In the genomic region with DNA sequence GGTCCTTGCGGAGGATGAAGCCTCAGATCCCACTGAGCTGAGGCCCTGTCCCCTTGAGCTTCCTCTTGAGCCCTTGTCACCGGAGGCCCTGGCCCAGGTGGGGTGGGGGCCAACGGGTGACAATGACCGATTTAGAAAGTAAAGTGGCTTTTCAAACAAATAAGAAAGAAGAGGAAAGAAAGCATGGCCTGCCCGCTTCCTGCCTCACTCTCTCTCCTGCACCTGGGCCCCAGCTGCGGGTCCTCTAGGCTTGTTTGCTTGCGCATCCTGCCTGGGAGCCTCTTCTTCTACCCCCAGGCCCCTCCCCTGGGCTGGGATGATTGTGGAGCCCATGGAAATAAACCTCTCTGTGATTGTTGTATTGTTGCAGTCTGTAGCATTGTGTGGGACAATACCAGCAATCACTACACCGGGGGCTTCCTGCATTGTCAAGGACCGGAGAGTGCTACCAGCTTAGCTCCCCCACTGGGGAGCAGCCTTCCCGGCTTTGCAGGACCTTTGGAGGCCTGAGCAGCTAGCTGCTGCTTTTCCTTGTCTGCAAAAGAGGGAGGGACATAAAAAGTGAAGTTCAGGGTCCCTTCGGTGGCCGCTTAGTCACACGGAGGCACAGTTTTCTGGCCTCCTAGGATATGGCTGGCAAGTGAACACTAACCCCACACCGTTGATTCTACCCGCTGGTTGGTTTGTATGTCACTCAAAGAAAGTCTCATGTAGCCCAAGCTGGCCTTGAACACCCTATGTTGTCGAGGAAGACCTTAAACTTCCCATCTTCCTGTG, we compare ENCODE assay signal across 9 mouse cellular contexts. TPM values are rescaled to one million over a fixed set of nuclear protein-coding genes. Genes with fewer than 3 reads are reported as not detected.
DNase-seq lines count a peak whose midpoint lies in the region; ATAC-seq and TF ChIP-seq lines count a peak whose summit lies in the region.
"Had no signal": no experiment of that assay in that cellular context is flagged by ENCODE, and none has a peak within 500 bp of the region (broad histone marks: within the 10 kb centered on the region; RNA-seq: fewer than 3 reads in every experiment).

No protein-coding gene starts in this region.

- no peak overlapping the region for H3K4me3 ChIP-seq in kidney, embryonic 14.5 days (ENCODE audit: low read length)
- H3K4me3 ChIP-seq in E14TG2a.4 (replicated peaks; ENCODE audit: low read length) = 0 out of 2 replicates have a peak overlapping the region, but pooled peaks have one; percentile 32
- no peak overlapping the region for H3K4me3 ChIP-seq in embryonic facial prominence, embryonic 12.5 days
- H3K4me3 ChIP-seq: left cerebral cortex, adult 2 months had no signal

- no peak for TF ChIP-seq CTCF in E14TG2a.4 (conservative IDR thresholded peaks at IDR 0.05; ENCODE audit: low read length)

- peaks cover 9% of the 10 kb centered on the region for H3K4me1 ChIP-seq in kidney, embryonic 14.5 days (ENCODE audit: control insufficient read depth, insufficient read depth, low read length)
- peaks cover 35% of the 10 kb centered on the region for H3K4me1 ChIP-seq in E14TG2a.4 (replicated peaks; ENCODE audit: low read depth, low read length)
- H3K4me1 ChIP-seq in embryonic facial prominence, embryonic 12.5 days = peaks cover 8% of the 10 kb centered on the region; the same call in 1 of the 2 replicates

- DNase-seq in kidney, postnatal 36 days = no peak
- peak; percentile 44 to 45 for DNase-seq in spleen, postnatal 14 days (ENCODE audit: low spot score in 2 of 2)
- DNase-seq in left cerebral cortex, adult 9 months (ENCODE audit: low spot score in 2 of 2) = no peak
- DNase-seq in frontal cortex, postnatal 25 days (ENCODE audit: low spot score in 2 of 2) = no peak
- no peak for DNase-seq in urinary bladder, postnatal 36 days (ENCODE audit: low spot score in 2 of 2)

- peak; percentile 14; the same call in 1 of the 2 replicates for ATAC-seq in kidney, embryonic 14.5 days (ENCODE audit: low FRiP score, low TSS enrichment)
- ATAC-seq in embryonic facial prominence, embryonic 12.5 days (ENCODE audit: insufficient number of reproducible peaks, insufficient read depth, low FRiP score, low TSS enrichment) = no peak

- H3K27ac ChIP-seq in kidney, embryonic 14.5 days (ENCODE audit: low read depth, low read length) = no peak overlapping the region
- H3K27ac ChIP-seq in embryonic facial prominence, embryonic 12.5 days = peak overlapping the region; percentile 20; the same call in 1 of the 2 replicates
- H3K27ac ChIP-seq: left cerebral cortex, adult 2 months had no signal

- H3K27me3 ChIP-seq in kidney, embryonic 14.5 days (ENCODE audit: control insufficient read depth, insufficient read depth, low read length) = no peaks in the 10 kb centered on the region
- H3K27me3 ChIP-seq in E14TG2a.4 (ENCODE audit: insufficient read depth, low read length) = peaks cover 36% of the 10 kb centered on the region
- H3K27me3 ChIP-seq in embryonic facial prominence, embryonic 12.5 days = no peaks in the 10 kb centered on the region

- H3K4me2 ChIP-seq in kidney, embryonic 14.5 days (replicated peaks; ENCODE audit: low read depth, low read length) = no peak overlapping the region
- H3K4me2 ChIP-seq in embryonic facial prominence, embryonic 12.5 days (replicated peaks) = no peak overlapping the region

- H3K9me3 ChIP-seq in kidney, embryonic 14.5 days (ENCODE audit: control insufficient read depth, low read length) = peaks cover 7% of the 10 kb centered on the region; the same call in 1 of the 2 replicates
- no peaks in the 10 kb centered on the region for H3K9me3 ChIP-seq in E14TG2a.4 (ENCODE audit: low read length)
- H3K9me3 ChIP-seq in embryonic facial prominence, embryonic 12.5 days = 0 out of 2 replicates have a peak, but pooled peaks cover 4% of the 10 kb centered on the region

- 48% methylated on average over 16 of the region's 16 CpGs for WGBS in kidney, embryonic 14.5 days
- WGBS in embryonic facial prominence, embryonic 12.5 days = 44% methylated on average over 16 of the region's 16 CpGs

- H3K9ac ChIP-seq in kidney, embryonic 14.5 days (ENCODE audit: low read depth, low read length) = no peak overlapping the region
- H3K9ac ChIP-seq in embryonic facial prominence, embryonic 12.5 days = no peak overlapping the region

- no peaks in the 10 kb centered on the region for H3K36me3 ChIP-seq in kidney, embryonic 14.5 days (ENCODE audit: control insufficient read depth, insufficient read depth, low read length)
- no peaks in the 10 kb centered on the region for H3K36me3 ChIP-seq in E14TG2a.4 (ENCODE audit: insufficient read depth, low read length)
- H3K36me3 ChIP-seq in embryonic facial prominence, embryonic 12.5 days = no peaks in the 10 kb centered on the region

RNA-seq across cellular contexts. Expression of a gene that starts 35.9 kb away (rescaled TPM):
- polyA plus RNA-seq in kidney, embryonic 14.5 days (2014; fragmentation: Nextera tagmentation; extraction: Ambion mirVana) = 527 and 692 TPM in 2 replicates
- polyA plus RNA-seq in embryonic facial prominence, embryonic 12.5 days (2016; fragmentation: Nextera tagmentation; extraction: Ambion mirVana) = 390 and 392 TPM in 2 replicates

RNA-seq across cellular contexts. Expression of a gene that starts 54.1 kb away (rescaled TPM):
- polyA plus RNA-seq in kidney, embryonic 14.5 days (2014; fragmentation: Nextera tagmentation; extraction: Ambion mirVana) = 848 and 979 TPM in 2 replicates
- 612 and 623 TPM in 2 replicates for polyA plus RNA-seq in embryonic facial prominence, embryonic 12.5 days (2016; fragmentation: Nextera tagmentation; extraction: Ambion mirVana)

Comparison
In these comparisons a context has a peak if more than half of its experiments do, and no peak if none do; other contexts are left out.
1. DNase-seq: peak in spleen, postnatal 14 days (2 of 2); none in kidney, postnatal 36 days (0 of 2), left cerebral cortex, adult 9 months (0 of 2), frontal cortex, postnatal 25 days (0 of 2) and urinary bladder, postnatal 36 days (0 of 2).